Mouse (Mus musculus) erythroblast, adult 5-6 weeks (primary cell): ENCODE results near the gene Tgfbr3. TPM values are rescaled to one million over a fixed set of nuclear protein-coding genes. Genes with fewer than 3 reads are reported as not detected.

ENCODE experiments used
- ATAC-seq: replicated peaks from 2 replicates; pipeline ENCODE4 v1.8.0; 2016; ENCODE audit warnings: moderate number of reproducible peaks, mild to moderate bottlenecking, moderate TSS enrichment, inconsistent platforms; ENCODE audit not compliant: poor library complexity, low FRiP score, severe bottlenecking
- total RNA-seq, 2 experiments: library from RNA; stranded (forward) in 1 of 2; stranded (reverse) in 1 of 2; fragments of 150-400 nt in 1 of 2; fragments of 200-764, 138-1000 nt in 1 of 2; gene quantifications; 2 replicates each; pipeline versions ENCODE4 v1.2.3 to v1.2.4; 2015 to 2017; ENCODE audit warnings: low replicate concordance in 2 of 2

Gene Tgfbr3
- total RNA-seq, 2 experiments from 2014 or later = 1.5 to 2.6 TPM

- no peak for ATAC-seq
These were observed 164.9 kb downstream of the Tgfbr3 start for GRCm38 (mm10) chr5:107124531-107124930.

DNA sequence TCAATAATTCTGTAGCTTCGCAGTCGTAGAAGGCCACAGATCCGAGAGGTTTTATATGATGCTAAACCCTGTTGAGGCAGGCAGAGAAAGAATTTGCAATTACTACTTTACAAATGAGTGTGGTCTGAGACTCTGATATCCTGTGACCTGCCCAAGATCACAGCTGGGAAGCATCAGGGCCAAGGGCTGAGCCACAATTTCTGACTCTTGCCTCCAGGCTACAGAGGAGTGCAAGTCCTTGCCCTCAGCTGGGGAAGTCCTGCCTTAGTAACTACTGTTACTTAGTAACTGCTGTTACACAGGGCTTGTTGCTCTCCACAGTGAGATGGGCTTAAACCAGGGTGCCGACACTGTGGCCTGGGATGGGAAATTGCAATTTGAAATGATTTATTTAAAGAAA, 166.8 kb downstream of the Tgfbr3 start:
- no peak for ATAC-seq

DNA sequence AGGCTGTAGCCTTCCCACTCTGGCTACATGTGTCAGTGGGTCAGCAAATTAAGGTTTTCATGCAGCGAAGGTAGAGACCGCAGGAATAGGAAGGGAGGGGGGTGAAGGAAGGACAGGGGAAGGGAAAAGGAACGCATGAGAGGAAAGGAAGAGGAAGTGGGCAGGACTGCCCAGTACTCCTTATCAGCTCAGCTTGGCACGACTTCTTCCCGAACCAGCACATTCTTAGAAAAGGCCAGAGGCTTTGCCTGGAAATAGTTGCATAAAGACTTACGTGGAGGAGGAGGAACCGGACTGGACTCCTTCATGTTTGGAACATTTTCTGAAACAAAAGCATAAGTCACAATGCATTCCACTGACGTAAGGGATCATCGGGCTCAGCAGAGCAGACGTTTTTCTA, 168.3 kb downstream of the Tgfbr3 start:
- ATAC-seq = 0 out of 2 replicates have a peak, but pooled peaks have one; percentile 24

DNA sequence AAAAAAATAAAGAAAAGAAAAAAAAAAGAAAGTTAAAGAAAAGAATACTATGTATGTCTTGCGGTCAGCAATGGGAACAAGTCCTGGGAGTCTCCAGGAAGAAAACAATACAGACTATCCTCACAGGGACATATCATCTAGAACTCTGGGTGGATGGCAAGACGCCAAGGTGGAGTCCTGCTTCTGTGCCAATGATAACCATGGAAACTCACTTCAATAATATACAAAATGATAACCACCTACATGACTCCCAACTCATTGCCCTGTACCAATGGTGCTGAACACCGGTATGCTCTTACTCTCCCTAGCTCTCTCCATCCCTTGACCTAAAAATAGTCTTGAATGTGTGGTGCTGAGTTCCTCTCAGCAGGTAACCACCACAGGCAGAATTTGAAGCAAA, 168.8 kb downstream of the Tgfbr3 start:
- peak; percentile 62 for ATAC-seq

GRCm38 (mm10) chr5:107119896-107120295, 169.5 kb downstream of the Tgfbr3 start:
- no peak for ATAC-seq

- ATAC-seq = no peak
These were observed 172.6 kb downstream of the Tgfbr3 start for GRCm38 (mm10) chr5:107116821-107117220.

- no peak for ATAC-seq
These were observed 176.7 kb downstream of the Tgfbr3 start for GRCm38 (mm10) chr5:107112656-107113275.

DNA sequence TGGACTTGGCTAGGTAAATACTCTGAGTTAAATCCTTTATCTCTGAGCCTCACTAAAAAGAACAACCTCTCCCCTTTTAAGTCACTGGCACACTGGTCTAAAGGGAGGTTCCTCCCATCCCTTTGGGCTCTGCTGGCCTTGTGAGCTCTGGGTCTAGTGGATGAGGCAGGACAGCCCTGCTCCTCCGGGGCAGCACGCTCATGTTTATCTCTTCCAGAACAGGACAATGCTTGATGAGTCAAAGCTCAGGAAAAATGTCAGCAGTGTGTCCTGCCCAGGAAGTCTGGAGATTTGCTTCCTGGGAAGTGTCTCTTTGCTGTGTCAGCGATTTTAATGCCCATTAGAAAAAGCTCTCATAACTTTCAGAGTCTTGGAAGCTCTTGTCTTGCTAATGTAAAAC, 177.6 kb downstream of the Tgfbr3 start:
- no peak for ATAC-seq

GRCm38 (mm10) chr5:107110880-107111520, 178.4 kb downstream of the Tgfbr3 start:
- ATAC-seq = no peak

DNA sequence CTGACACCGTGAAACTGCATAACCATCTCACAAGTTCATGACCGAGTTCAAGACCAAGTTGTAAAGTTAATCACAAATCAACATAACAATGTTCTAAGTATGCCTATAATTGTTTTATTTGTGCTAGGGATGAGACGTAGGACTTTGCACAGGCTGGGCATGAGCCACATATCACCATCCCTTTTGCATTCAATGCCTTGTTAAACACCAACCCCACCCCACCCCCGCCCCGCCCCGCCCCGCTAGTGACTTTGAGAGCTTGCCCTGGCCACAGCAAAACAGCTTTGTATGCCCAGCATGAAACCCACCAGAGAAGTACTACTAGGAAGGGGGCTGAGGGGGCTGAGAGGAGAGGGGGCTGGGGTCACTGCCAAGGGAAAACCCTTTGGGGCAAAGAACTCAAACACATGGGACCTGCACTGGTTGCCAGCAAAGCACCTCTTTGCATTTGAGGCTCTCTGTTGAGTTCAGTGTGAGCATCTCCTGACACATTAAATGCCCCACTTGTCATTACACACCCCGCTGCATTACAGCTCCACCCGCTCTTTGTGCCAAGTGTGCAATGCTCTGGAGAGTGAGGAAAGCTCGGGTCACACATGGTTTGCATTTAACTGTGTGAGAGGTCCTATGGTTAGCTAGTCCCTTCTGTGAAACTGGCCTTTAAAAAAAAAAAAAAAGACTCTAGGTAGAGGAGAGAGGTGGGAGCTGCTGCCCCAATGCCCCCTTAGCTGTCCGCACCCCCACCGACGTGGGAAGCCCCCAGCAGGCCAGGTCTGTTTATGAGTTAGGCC, 179.1 kb downstream of the Tgfbr3 start:
- ATAC-seq = no peak

DNA sequence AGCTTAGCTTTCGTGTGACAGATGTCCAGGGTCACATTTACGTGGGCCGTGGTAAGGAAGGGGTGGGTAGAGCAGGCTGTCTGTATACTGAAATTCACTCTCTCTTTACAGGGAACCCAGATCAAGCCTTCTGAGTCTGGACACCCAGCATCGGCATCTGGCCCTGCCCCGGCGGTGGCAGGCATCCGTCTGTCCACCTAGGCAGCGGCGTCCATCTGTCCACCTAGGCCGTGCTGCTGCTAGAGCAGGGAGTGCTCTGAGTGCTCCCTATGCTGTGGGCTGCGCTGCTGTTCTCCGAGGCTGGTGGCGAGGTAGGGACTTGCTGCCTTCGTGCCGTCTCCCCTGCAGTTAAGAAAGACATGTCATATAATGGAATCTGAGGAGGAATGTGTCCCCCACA, 180.0 kb downstream of the Tgfbr3 start:
- no peak for ATAC-seq

GRCm38 (mm10) chr5:107106793-107107192, 182.6 kb downstream of the Tgfbr3 start:
- ATAC-seq = no peak

- no peak for ATAC-seq
These were observed 183.3 kb downstream of the Tgfbr3 start for GRCm38 (mm10) chr5:107106139-107106538.

DNA sequence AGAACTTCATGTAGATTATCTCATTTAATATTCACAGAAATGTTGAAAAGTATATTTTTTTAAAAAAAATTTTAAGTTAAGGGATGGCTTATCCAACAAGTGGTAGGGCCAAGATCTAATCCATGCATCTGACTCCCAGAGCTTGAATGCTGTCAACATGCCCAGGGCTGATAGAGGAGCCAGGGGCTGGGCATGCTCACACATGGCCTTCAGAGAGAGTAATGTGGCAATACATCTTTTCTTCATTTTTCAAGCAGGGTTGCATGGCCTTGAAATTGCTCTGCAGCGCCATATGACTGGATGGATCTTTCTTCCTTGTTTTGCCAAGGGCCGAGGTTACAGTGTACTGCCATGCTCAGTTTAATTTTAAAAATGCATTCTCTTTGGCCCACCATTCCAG, 185.8 kb downstream of the Tgfbr3 start:
- ATAC-seq = no peak

DNA sequence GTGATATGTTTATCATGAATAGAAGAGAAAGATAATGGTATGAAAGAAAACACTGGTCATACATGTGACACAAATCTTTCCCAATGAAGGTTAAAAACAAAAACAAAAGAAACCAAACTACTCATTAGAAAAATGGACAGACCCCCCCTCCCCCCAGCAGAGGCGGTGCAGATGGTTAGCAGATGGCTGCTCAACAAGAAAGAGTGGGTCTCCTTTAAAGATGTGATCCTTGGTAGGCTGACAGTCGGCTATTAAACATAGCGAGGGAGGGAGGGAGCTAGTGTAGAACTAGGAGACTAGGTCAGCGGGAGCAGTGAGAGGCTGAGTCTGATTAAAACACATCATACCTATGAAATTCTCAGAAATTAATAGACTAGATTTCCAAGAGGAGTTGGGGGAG, 186.5 kb downstream of the Tgfbr3 start:
- ATAC-seq = no peak

GRCm38 (mm10) chr5:107101684-107102083, 187.7 kb downstream of the Tgfbr3 start:
- no peak for ATAC-seq

DNA sequence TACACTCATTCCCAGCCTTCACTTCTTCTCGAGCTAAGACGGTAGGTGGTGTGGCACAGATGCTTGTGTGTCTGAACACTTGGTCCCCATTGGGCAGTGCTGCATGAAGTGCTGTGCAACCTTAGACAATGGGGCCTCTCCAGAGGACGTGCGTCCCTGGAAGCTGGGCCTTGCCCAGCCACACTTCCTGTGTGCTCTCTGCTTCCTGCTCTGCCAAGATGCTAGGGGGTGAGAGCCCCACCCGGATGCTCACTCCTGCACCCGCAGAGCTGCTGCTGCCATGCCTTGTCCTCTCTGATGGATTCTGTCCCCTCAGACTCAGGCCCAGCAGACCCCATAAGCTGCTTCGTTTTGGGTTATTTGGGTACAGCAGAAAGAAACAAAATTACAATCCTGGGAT, 188.3 kb downstream of the Tgfbr3 start:
- no peak for ATAC-seq

DNA sequence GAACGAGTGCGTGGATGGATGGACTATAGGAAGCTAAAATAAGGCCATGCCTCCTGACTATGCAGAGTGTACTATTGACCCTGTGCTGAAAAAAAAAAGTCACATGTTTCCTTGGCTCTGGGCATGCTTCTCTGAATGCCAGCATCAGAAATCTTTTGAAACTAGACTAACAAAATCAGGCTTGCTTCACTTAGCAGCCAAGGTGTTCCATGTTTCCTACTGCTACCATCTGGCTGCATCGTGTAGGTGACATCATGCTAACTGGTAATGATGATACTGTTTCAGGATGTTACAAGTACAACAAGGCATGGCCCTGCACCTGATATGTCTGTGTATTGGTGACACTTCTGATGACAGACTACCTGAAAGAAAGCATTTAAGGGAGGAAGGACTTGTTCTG, 189.8 kb downstream of the Tgfbr3 start:
- ATAC-seq = no peak

- no peak for ATAC-seq
These were observed 190.4 kb downstream of the Tgfbr3 start for GRCm38 (mm10) chr5:107099076-107099475.

GRCm38 (mm10) chr5:107098007-107098406, 191.4 kb downstream of the Tgfbr3 start:
- no peak for ATAC-seq

DNA sequence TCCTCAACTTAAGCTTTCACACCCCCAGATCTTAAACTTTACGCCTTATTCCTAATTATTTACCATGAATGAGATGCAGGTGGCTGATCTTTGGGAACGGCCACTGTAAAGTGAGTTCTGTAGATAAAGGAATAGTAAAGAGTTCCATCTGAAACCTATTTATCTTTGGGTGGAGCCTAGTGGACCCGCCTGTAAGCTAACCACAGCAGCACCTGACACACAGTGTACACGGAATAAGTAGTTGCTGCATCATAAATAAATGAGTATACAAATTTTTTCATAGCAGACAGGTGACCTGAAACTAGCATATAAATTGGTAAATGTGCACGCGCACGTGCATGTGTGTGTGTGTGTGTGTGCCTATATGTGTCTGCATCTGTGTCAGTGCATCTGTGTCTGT, 192.1 kb downstream of the Tgfbr3 start:
- no peak for ATAC-seq
